Mouse (Mus musculus) lung, postnatal 0 days (tissue): ENCODE measurements around the gene Lsm4.

ENCODE experiments used
- CTCF ChIP-seq: IDR thresholded peaks from 2 replicates; pipeline ENCODE4 v1.5.1; 2016; ENCODE audit warnings: antibody characterized with exemption, mild to moderate bottlenecking
- EP300 ChIP-seq: IDR thresholded peaks from 2 replicates; pipeline ENCODE4 v1.6.1; 2016; ENCODE audit warnings: antibody characterized with exemption, mild to moderate bottlenecking, control low read depth

GRCm38 (mm10) chr8:70673079-70673856 lies at the start of gene Lsm4:
- TF ChIP-seq EP300 = peak; percentile 95
- peak; percentile 87 for TF ChIP-seq CTCF
